Mouse (Mus musculus) cortical plate, adult 2 months (tissue): ENCODE data around the gene Aldh3a2. TPM values are rescaled to one million over a fixed set of nuclear protein-coding genes. Genes with fewer than 3 reads are reported as not detected.
A peak's percentile ranks its signal among the peaks of the same experiment; 100 is the strongest.

Source experiments
- H3K27ac ChIP-seq: fragments of 200-500 bp; 2 replicates; pipeline ENCODE4 v1.5.1; 2012; ENCODE audit warnings: low read length, control low read depth, inconsistent platforms; ENCODE audit not compliant: insufficient read depth
- H3K4me1 ChIP-seq: fragments of 200-500 bp; 2 replicates; pipeline ENCODE4 v1.6.1; 2011; ENCODE audit warnings: low read length; ENCODE audit not compliant: control insufficient read depth, insufficient read depth
- H3K4me3 ChIP-seq: fragments of 200-500 bp; 2 replicates; pipeline ENCODE4 v1.5.1; 2011; ENCODE audit warnings: mild to moderate bottlenecking, low read length, control low read depth; ENCODE audit not compliant: insufficient read depth
- CTCF ChIP-seq: fragments of 200-500 bp; IDR thresholded peaks from 2 replicates; pipeline ENCODE4 v1.5.1; 2011; ENCODE audit warnings: mild to moderate bottlenecking, control low read depth, low read length; ENCODE audit not compliant: insufficient read depth; ENCODE audit errors: extremely low read depth
- POLR2A ChIP-seq: fragments of 200-500 bp; IDR thresholded peaks from 2 replicates; pipeline ENCODE4 v1.6.1; 2011; ENCODE audit warnings: mild to moderate bottlenecking, low read length, control low read depth; ENCODE audit not compliant: insufficient read depth; ENCODE audit errors: extremely low read depth
- polyA plus RNA-seq: library from polyadenylated mRNA; depleted of rRNA; stranded (reverse); fragments of >200 nt; gene quantifications from 2 replicates; pipeline ENCODE4 v1.2.3, GENCODE M21; 2012

The Aldh3a2 gene
- polyA plus RNA-seq, 1 experiment = 47.5 TPM

- TF ChIP-seq CTCF (no peak), POLR2A (no peak)
- no peak overlapping the region for H3K27ac ChIP-seq
- H3K4me1 ChIP-seq = no peaks in the 10 kb centered on the region
- no peak overlapping the region for H3K4me3 ChIP-seq
These were observed 31.2 kb downstream of the Aldh3a2 start for GRCm38 (mm10) chr11:61236015-61236414.

DNA sequence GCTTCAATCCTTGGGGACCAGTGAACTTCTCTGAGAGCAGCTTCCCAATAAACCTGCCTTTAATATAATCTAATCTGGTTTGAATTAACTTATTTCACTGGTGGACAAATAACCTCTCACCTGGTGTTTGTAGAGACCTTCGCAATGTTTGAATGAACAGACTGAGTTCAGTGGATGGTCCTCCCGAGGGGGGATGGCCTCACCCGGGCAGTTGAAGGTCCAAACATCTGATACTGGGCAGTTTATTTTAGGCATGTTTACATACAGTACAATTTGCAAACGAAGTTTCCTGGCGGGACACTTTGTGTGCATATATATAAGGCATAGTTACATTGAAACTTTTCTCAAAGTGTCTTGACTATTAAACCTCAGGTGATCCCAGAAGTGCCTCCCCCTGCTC, 33.1 kb downstream of the Aldh3a2 start:
- TF ChIP-seq POLR2A (no peak), CTCF (no peak)
- Histone ChIP-seq H3K4me1 (no peaks in the 10 kb centered on the region), H3K4me3 (no peak overlapping the region)

GRCm38 (mm10) chr11:61231329-61231728, 35.9 kb downstream of the Aldh3a2 start:
- H3K4me3 ChIP-seq = no peak overlapping the region
- TF ChIP-seq CTCF (peak; percentile 72), POLR2A (no peak)
- no peak overlapping the region for H3K27ac ChIP-seq
- 0 out of 2 replicates have a peak, but pooled peaks cover 1% of the 10 kb centered on the region for H3K4me1 ChIP-seq

More for the DNA sequence above, 33.1 kb downstream of the Aldh3a2 start:
- H3K27ac ChIP-seq = no peak overlapping the region

DNA sequence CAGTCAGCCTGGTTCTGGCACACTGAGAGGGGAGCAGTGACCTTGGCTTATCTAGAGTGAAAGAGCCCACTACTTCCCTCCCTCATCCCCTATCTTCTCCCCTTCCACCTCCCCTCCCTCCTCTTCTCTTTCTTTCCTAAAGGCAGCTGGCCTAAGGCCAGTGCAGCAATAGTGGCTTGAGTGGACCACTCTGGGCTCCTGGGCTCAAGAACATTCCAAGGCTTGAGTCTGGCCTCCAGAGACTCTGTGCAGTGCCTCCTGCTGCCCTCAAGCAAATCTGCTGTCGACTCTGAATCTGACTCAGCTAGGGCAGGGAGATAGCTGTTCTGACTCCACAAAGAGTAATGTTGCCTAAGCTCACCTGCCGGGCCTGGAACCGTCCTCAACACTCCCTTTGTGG, 38.9 kb downstream of the Aldh3a2 start:
- H3K27ac ChIP-seq = no peak overlapping the region
- no peak overlapping the region for H3K4me3 ChIP-seq
- H3K4me1 ChIP-seq = 0 out of 2 replicates have a peak, but pooled peaks cover 1% of the 10 kb centered on the region
- TF ChIP-seq CTCF = no peak
- TF ChIP-seq POLR2A = no peak

GRCm38 (mm10) chr11:61227816-61228215, 39.4 kb downstream of the Aldh3a2 start:
- Histone ChIP-seq H3K4me3 (no peak overlapping the region), H3K27ac (no peak overlapping the region), H3K4me1 (0 out of 2 replicates have a peak, but pooled peaks cover 1% of the 10 kb centered on the region)
- TF ChIP-seq CTCF (no peak), POLR2A (no peak)

GRCm38 (mm10) chr11:61225941-61226412, 41.3 kb downstream of the Aldh3a2 start:
- no peak overlapping the region for H3K27ac ChIP-seq

GRCm38 (mm10) chr11:61225511-61225910, 41.8 kb downstream of the Aldh3a2 start:
- Histone ChIP-seq H3K4me1 (peaks cover 1% of the 10 kb centered on the region; the same call in 1 of the 2 replicates), H3K27ac (no peak overlapping the region), H3K4me3 (no peak overlapping the region)
- no peak for TF ChIP-seq POLR2A
- no peak for TF ChIP-seq CTCF

More at GRCm38 (mm10) chr11:61225941-61226412, 41.3 kb downstream of the Aldh3a2 start:
- TF ChIP-seq CTCF = no peak
- TF ChIP-seq POLR2A = no peak
- Histone ChIP-seq H3K4me3 (no peak overlapping the region), H3K4me1 (peaks cover 1% of the 10 kb centered on the region; the same call in 1 of the 2 replicates)

- Histone ChIP-seq H3K4me3 (no peak overlapping the region), H3K27ac (no peak overlapping the region), H3K4me1 (peaks cover 1% of the 10 kb centered on the region; the same call in 1 of the 2 replicates)
- no peak for TF ChIP-seq CTCF
- TF ChIP-seq POLR2A = no peak
These were observed 42.4 kb downstream of the Aldh3a2 start for GRCm38 (mm10) chr11:61224907-61225306.

DNA sequence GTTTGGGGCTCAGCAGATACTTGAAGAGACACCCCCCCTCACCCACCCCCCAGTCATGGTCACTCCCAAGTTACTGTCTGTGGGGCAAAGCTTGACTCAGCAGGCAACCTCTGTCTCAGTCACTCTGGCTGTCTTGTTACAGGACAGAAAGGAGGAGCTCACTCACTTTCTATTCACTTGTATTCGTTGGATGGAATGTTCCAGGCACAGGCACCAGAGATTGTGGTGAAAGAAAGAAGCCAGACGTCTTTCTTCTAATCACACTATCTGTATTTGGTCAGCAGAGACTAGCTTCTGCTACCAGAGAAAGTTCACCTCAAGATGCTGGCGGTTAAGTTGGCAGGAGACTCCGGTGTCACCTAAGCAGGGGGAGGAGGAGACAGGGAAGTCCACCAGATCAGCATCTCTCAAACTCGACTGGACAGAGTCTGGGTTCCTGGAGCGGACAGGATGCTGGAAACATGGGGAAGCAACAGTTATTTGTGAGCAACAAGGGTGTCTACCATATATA, 43.0 kb downstream of the Aldh3a2 start:
- Histone ChIP-seq H3K4me3 (no peak overlapping the region), H3K27ac (no peak overlapping the region), H3K4me1 (peaks cover 1% of the 10 kb centered on the region; the same call in 1 of the 2 replicates)
- TF ChIP-seq CTCF (no peak), POLR2A (no peak)

GRCm38 (mm10) chr11:61222971-61223745, 44.1 kb downstream of the Aldh3a2 start:
- Histone ChIP-seq H3K4me3 (no peak overlapping the region), H3K4me1 (peaks cover 1% of the 10 kb centered on the region; the same call in 1 of the 2 replicates), H3K27ac (no peak overlapping the region)
- TF ChIP-seq POLR2A = no peak
- TF ChIP-seq CTCF = no peak
